Mouse (Mus musculus) ES-Bruce4 (cell line): Measurements from ENCODE around the gene A3galt2.

Experiments
- EP300 ChIP-seq: IDR thresholded peaks from 2 replicates; pipeline ENCODE4 v1.6.1; 2011; ENCODE audit warnings: low read depth, low read length; ENCODE audit not compliant: insufficient read depth
- POLR2A ChIP-seq: IDR thresholded peaks from one replicate; pipeline ENCODE4 v1.8.1; 2011; ENCODE audit warnings: low read length; ENCODE audit not compliant: insufficient read depth

DNA sequence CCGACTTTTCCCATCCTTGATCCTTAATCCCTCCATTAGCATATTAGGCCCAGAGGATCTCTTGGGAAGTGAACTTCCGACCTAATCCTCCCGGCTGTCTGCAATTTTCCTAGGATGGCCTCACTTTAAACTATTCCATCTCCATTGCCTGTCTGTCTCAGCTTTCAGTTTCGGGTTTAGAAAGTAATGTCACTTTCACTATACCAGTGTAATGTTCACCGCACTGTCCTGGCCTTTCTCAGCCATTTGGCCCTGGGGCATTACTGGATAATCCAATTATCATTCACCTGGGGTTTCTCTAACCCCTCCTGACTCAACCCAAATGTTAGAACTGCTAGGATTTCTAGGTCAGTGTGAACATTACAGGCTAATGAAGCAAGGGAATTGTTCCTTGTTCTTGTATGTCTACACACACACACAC, 26.7 kb upstream of the A3galt2 start:
- TF ChIP-seq POLR2A: no peak
- TF ChIP-seq EP300: no peak
